In the genomic region with DNA sequence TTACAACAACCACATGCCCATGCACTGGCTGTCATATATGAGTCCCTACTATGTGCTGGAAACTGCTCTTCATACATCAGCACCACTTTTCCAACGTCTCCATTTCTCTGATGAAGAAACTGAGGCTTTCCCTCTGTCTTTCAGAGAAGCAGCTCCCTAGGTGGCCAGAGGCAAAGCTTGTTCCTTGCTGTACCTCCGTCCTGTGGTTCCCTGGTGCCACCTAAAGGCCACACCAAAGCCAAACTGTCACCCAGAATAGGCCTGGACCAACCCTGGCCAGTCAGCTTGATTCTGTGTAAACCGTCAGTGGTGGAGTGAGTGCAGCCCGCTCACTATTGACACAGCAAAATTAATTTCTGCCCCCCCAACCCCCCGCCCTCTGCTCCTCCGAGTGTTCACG, we compare ENCODE assay signal across 15 mouse cellular contexts.
DNase-seq lines count a peak whose midpoint lies in the region; ATAC-seq and TF ChIP-seq lines count a peak whose summit lies in the region.
"Had no signal": no experiment of that assay in that cellular context is flagged by ENCODE, and none has a peak within 500 bp of the region (broad histone marks: within the 10 kb centered on the region; RNA-seq: fewer than 3 reads in every experiment).

No protein-coding gene starts in this region.

- no peak for ATAC-seq in lung, embryonic 14.5 days (ENCODE audit: insufficient read depth)
- no peak for ATAC-seq in erythroblast, adult 5-6 weeks (replicated peaks; ENCODE audit: low FRiP score, poor library complexity, severe bottlenecking)
- ATAC-seq: CD4-positive, CD25-positive, alpha-beta regulatory T cell, adult 4 months had no signal

- no peak overlapping the region for H3K4me3 ChIP-seq in gastrocnemius, adult 2 months
- no peak overlapping the region for H3K4me3 ChIP-seq in lung, embryonic 14.5 days (ENCODE audit: low read depth, low read length)
- no peak overlapping the region for H3K4me3 ChIP-seq in CH12.LX (replicated peaks in 1 of 3; ENCODE audit: low read depth in 2 of 3, low read length in 2 of 3, poor library complexity in 1 of 3)
- no peak overlapping the region for H3K4me3 ChIP-seq in embryonic fibroblast, embryonic 13.5 days (ENCODE audit: insufficient read depth, low read length)
- H3K4me3 ChIP-seq: liver, embryonic 15.5 days had no signal

- H3K9me3 ChIP-seq in lung, embryonic 14.5 days (ENCODE audit: low read depth, low read length), result no peaks in the 10 kb centered on the region
- peaks cover 11% of the 10 kb centered on the region for H3K9me3 ChIP-seq in CH12.LX (replicated peaks; ENCODE audit: low read length)
- H3K9me3 ChIP-seq: liver, embryonic 15.5 days had no signal

- in situ Hi-C loops in CH12.LX (cut with MboI; ENCODE audit: low pct_ligation_motif_present, low pct_unique_long_range_greater_than_20kb, low sequenced_read_pairs), result no loop called here

- TF ChIP-seq EP300 in CH12.LX (IDR thresholded peaks at IDR 0.05; ENCODE audit: low read length), result no peak

- peak; percentile 59 for TF ChIP-seq CTCF in gastrocnemius, adult 2 months (IDR thresholded peaks at IDR 0.05)
- 0 out of 2 replicates have a peak, but pooled peaks have one; percentile 10 for TF ChIP-seq CTCF in lung, embryonic 14.5 days (IDR thresholded peaks at IDR 0.05; ENCODE audit: low read depth)
- TF ChIP-seq CTCF in CH12.LX (conservative IDR thresholded peaks at IDR 0.05 in 1 of 2, IDR thresholded peaks at IDR 0.05 in 1 of 2; ENCODE audit: low read depth in 2 of 2, low read length in 2 of 2), result peak in 1 of 2 experiments; percentile 57; a peak in 2 of 4 replicates
- TF ChIP-seq CTCF in embryonic fibroblast, embryonic 13.5 days (IDR thresholded peaks at IDR 0.05; ENCODE audit: borderline replicate concordance, insufficient read depth, low read length), result peak; percentile 21; the same call in 1 of the 2 replicates

- dilution Hi-C loops in CH12.LX (cut with MboI; ENCODE audit: extremely low pct_ligation_motif_present, extremely low pct_unique_long_range_greater_than_20kb, low sequenced_read_pairs), result no loop called here

- no peaks in the 10 kb centered on the region for H3K36me3 ChIP-seq in lung, embryonic 14.5 days (ENCODE audit: insufficient read depth)
- H3K36me3 ChIP-seq in CH12.LX (replicated peaks in 1 of 2; ENCODE audit: control insufficient read depth in 1 of 2, insufficient read depth in 1 of 2, low read length in 1 of 2), result no peaks in the 10 kb centered on the region
- H3K36me3 ChIP-seq: liver, embryonic 15.5 days had no signal

- no peaks in the 10 kb centered on the region for H3K27me3 ChIP-seq in lung, embryonic 14.5 days (ENCODE audit: insufficient read depth, low read length)
- no peaks in the 10 kb centered on the region for H3K27me3 ChIP-seq in CH12.LX (replicated peaks)
- H3K27me3 ChIP-seq: liver, embryonic 15.5 days had no signal

- WGBS in lung, embryonic 14.5 days, result 63% methylated on average over 7 of the region's 7 CpGs

- H3K79me2 ChIP-seq in CH12.LX (replicated peaks; ENCODE audit: control insufficient read depth, extremely low read depth, insufficient read depth, poor library complexity, severe bottlenecking), result no peaks in the 10 kb centered on the region

- TF ChIP-seq RAD21 in CH12.LX (IDR thresholded peaks at IDR 0.05; ENCODE audit: low read depth, low read length), result peak; percentile 56

- H3K4me1 ChIP-seq in lung, embryonic 14.5 days (ENCODE audit: insufficient read depth), result no peaks in the 10 kb centered on the region
- H3K4me1 ChIP-seq in CH12.LX (ENCODE audit: control insufficient read depth in 1 of 2, insufficient read depth in 2 of 2), result peaks cover 0 to 15% of the 10 kb centered on the region in 2 experiments; a peak in 2 of 4 replicates
- H3K4me1 ChIP-seq in embryonic fibroblast, embryonic 13.5 days (ENCODE audit: control insufficient read depth, insufficient read depth, low read length), result no peaks in the 10 kb centered on the region
- H3K4me1 ChIP-seq: liver, embryonic 15.5 days had no signal

- intact Hi-C loops in gastrocnemius, adult 2 months (cut with DNase I), result no loop called here

- TF ChIP-seq POLR2A in CH12.LX (IDR thresholded peaks at IDR 0.05; ENCODE audit: low read depth, low read length), result no peak
- no peak for TF ChIP-seq POLR2A in embryonic fibroblast, embryonic 13.5 days (IDR thresholded peaks at IDR 0.05; ENCODE audit: low read depth, low read length)

- no peak overlapping the region for H3K27ac ChIP-seq in gastrocnemius, adult 2 months
- no peak overlapping the region for H3K27ac ChIP-seq in lung, embryonic 14.5 days (ENCODE audit: low read depth)
- H3K27ac ChIP-seq in CH12.LX (ENCODE audit: insufficient read depth, low read depth), result no peak overlapping the region
- H3K27ac ChIP-seq in embryonic fibroblast, embryonic 13.5 days (ENCODE audit: insufficient read depth, low read length), result no peak overlapping the region
- H3K27ac ChIP-seq: liver, embryonic 15.5 days had no signal

- H3K4me2 ChIP-seq in lung, embryonic 14.5 days, result no peak overlapping the region
- H3K4me2 ChIP-seq in CH12.LX (ENCODE audit: insufficient read depth, low read depth, poor library complexity, severe bottlenecking), result no peak overlapping the region
- H3K4me2 ChIP-seq: liver, embryonic 15.5 days had no signal

- H3K9ac ChIP-seq in lung, embryonic 14.5 days, result no peak overlapping the region
- no peak overlapping the region for H3K9ac ChIP-seq in CH12.LX (ENCODE audit: insufficient read depth, low read depth)
- H3K9ac ChIP-seq: liver, embryonic 15.5 days had no signal

- no peak for DNase-seq in gastrocnemius, adult 2 months
- DNase-seq in gastrocnemius, adult 8-10 months (ENCODE audit: low spot score in 2 of 2), result no peak
- DNase-seq in lung, embryonic 14.5 days, result no peak
- DNase-seq in lung, postnatal 36 days, result no peak
- no peak for DNase-seq in CH12.LX (ENCODE audit: extremely low read depth)
- DNase-seq in gastrocnemius, postnatal 10 days, result no peak
- DNase-seq: adrenal gland, adult 8-10 months; gastrocnemius, postnatal 25 days; heart, postnatal 14 days; kidney, postnatal 14 days; thymus, postnatal 4 days had no signal

TF ChIP-seq in CH12.LX, 34 proteins besides CTCF, POLR2A, EP300 and RAD21:
- TF ChIP-seq SMC3 (IDR thresholded peaks at IDR 0.05; ENCODE audit: low read depth, low read length), result peak; percentile 37
- no peak for TF ChIP-seq JUND (conservative IDR thresholded peaks at IDR 0.05; ENCODE audit: low read depth, low read length)
- TF ChIP-seq KAT2A (IDR thresholded peaks at IDR 0.05; ENCODE audit: insufficient replicate concordance, low read length), result no peak
- no peak for TF ChIP-seq JUN (IDR thresholded peaks at IDR 0.05; ENCODE audit: insufficient read depth, low read depth, low read length)
- TF ChIP-seq TCF12 (IDR thresholded peaks at IDR 0.05; ENCODE audit: low read depth, low read length), result no peak
